Mouse (Mus musculus) 416B (cell line): ENCODE measurements around the gene Cinp.
A peak's percentile ranks its signal among the peaks of the same experiment; 100 is the strongest.

Experiments used
- DNase-seq: peaks from one replicate; pipeline ENCODE4 v3.0.0; 2011; ENCODE audit warnings: low read depth

Cinp gene

GRCm38 (mm10) chr12:110889036-110890020 is at the start of gene Cinp, which contains the start of gene Tecpr2:
Gene Cinp, minus strand, starts transcription at chr12:110889145.
Gene Tecpr2, plus strand, starts transcription at chr12:110889264.
- DNase-seq: peak; percentile 97

- DNase-seq: no peak
Measured at GRCm38 (mm10) chr12:110937496-110937895, 48.6 kb upstream of the Cinp start.

- peak; percentile 87 for DNase-seq
Measured at GRCm38 (mm10) chr12:110935983-110936620, 47.2 kb upstream of the Cinp start.

GRCm38 (mm10) chr12:110932820-110933219 is 43.9 kb upstream of the Cinp start:
- DNase-seq: peak; percentile 17

GRCm38 (mm10) chr12:110921572-110921971 is 32.6 kb upstream of the Cinp start:
- DNase-seq: no peak

- DNase-seq: no peak
Measured at GRCm38 (mm10) chr12:110920254-110920653, 31.3 kb upstream of the Cinp start.

GRCm38 (mm10) chr12:110915761-110916160 is 26.8 kb upstream of the Cinp start:
- DNase-seq: peak; percentile 91

GRCm38 (mm10) chr12:110909962-110910361 is 21.0 kb upstream of the Cinp start:
- DNase-seq: no peak

GRCm38 (mm10) chr12:110907845-110908244 is 18.9 kb upstream of the Cinp start:
- DNase-seq: peak; percentile 76

GRCm38 (mm10) chr12:110903536-110903935 is 14.6 kb upstream of the Cinp start:
- DNase-seq: peak; percentile 35

GRCm38 (mm10) chr12:110902106-110902505 is 13.2 kb upstream of the Cinp start:
- DNase-seq: no peak

GRCm38 (mm10) chr12:110891887-110892286 is 2.9 kb upstream of the Cinp start:
- no peak for DNase-seq

- peak; percentile 51 for DNase-seq
Measured at GRCm38 (mm10) chr12:110888606-110889005, 339 bp downstream of the Cinp start.

GRCm38 (mm10) chr12:110888106-110888505 is 839 bp downstream of the Cinp start:
- peak; percentile 73 for DNase-seq

GRCm38 (mm10) chr12:110885251-110885650 is 3.7 kb downstream of the Cinp start:
- DNase-seq: no peak

GRCm38 (mm10) chr12:110882291-110882690 is 6.7 kb downstream of the Cinp start:
- peak; percentile 24 for DNase-seq

- no peak for DNase-seq
Measured at GRCm38 (mm10) chr12:110875351-110875750, 13.6 kb downstream of the Cinp start.

- no peak for DNase-seq
Measured at GRCm38 (mm10) chr12:110871247-110871646, 17.7 kb downstream of the Cinp start.

- no peak for DNase-seq
Measured at GRCm38 (mm10) chr12:110870107-110870506, 18.8 kb downstream of the Cinp start.

- no peak for DNase-seq
Measured at GRCm38 (mm10) chr12:110865989-110866388, 23.0 kb downstream of the Cinp start.

GRCm38 (mm10) chr12:110865571-110865970 is 23.4 kb downstream of the Cinp start:
- DNase-seq: no peak

GRCm38 (mm10) chr12:110864008-110864407 is 24.9 kb downstream of the Cinp start:
- DNase-seq: no peak

- no peak for DNase-seq
Measured at GRCm38 (mm10) chr12:110861256-110861655, 27.7 kb downstream of the Cinp start.
